ENCODE assay signal across 10 mouse cellular contexts in the genomic region with DNA sequence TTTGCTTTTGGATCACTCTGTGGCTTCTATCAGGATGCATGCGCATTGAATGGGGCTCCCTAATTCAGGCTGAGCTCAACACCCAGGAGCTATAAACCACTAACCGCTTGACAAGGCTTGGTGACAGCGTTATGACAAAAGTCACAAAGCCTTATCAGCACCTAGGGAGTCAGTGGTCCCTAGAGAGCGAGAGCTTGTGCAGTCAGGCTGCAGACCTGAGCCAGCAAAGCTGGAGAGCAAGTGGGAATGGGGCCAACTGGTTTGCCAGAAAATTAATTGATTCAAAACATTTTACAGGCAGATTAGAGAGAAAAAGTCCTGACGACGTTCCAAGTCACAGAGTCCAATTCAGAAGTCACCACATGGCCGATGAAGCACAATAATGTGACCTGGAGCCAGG. TPM values are rescaled to one million over a fixed set of nuclear protein-coding genes. Genes with fewer than 3 reads are reported as not detected.
DNase-seq lines count a peak whose midpoint lies in the region; ATAC-seq and TF ChIP-seq lines count a peak whose summit lies in the region.
"Had no signal": no experiment of that assay in that cellular context is flagged by ENCODE, and none has a peak within 500 bp of the region (broad histone marks: within the 10 kb centered on the region; RNA-seq: fewer than 3 reads in every experiment).

No protein-coding gene starts in this region.

- H3K4me1 ChIP-seq in midbrain, embryonic 16.5 days (ENCODE audit: control insufficient read depth, insufficient read depth, low read length), result 0 out of 2 replicates have a peak, but pooled peaks cover 6% of the 10 kb centered on the region

- peaks cover 5% of the 10 kb centered on the region; the same call in 1 of the 2 replicates for H3K36me3 ChIP-seq in midbrain, embryonic 16.5 days (ENCODE audit: control insufficient read depth, insufficient read depth, low read length)

- H3K4me2 ChIP-seq in midbrain, embryonic 16.5 days (ENCODE audit: low read length), result no peak overlapping the region
- H3K4me2 ChIP-seq: embryonic facial prominence, embryonic 13.5 days; liver, embryonic 15.5 days had no signal

- H3K9ac ChIP-seq in midbrain, embryonic 16.5 days (ENCODE audit: low read depth, low read length), result no peak overlapping the region
- H3K9ac ChIP-seq: embryonic facial prominence, embryonic 13.5 days; liver, embryonic 15.5 days had no signal

- H3K9me3 ChIP-seq in midbrain, embryonic 16.5 days (replicated peaks; ENCODE audit: control insufficient read depth, low read length, poor library complexity, severe bottlenecking), result no peaks in the 10 kb centered on the region
- H3K9me3 ChIP-seq: embryonic facial prominence, embryonic 13.5 days; liver, embryonic 15.5 days had no signal

- H3K27me3 ChIP-seq in midbrain, embryonic 16.5 days (ENCODE audit: control insufficient read depth, insufficient read depth, low read depth, low read length), result no peaks in the 10 kb centered on the region
- H3K27me3 ChIP-seq: embryonic facial prominence, embryonic 13.5 days; liver, embryonic 15.5 days had no signal

- H3K4me3 ChIP-seq in midbrain, embryonic 16.5 days (ENCODE audit: low read depth, low read length), result no peak overlapping the region
- H3K4me3 ChIP-seq: embryonic facial prominence, embryonic 13.5 days; liver, embryonic 15.5 days had no signal

- WGBS in midbrain, embryonic 16.5 days, result 45% methylated on average over 7 of the region's 7 CpGs

- peak; percentile 35 for DNase-seq in layer of hippocampus, adult 11-12 months (ENCODE audit: low spot score)
- DNase-seq in layer of hippocampus, adult 9-10 months (ENCODE audit: low spot score), result no peak
- peak; percentile 88 for DNase-seq in brain, embryonic 14.5 days (ENCODE audit: low read depth)
- peak; percentile 49 to 65 for DNase-seq in heart, adult 9 months (ENCODE audit: low spot score in 2 of 2)
- peak; percentile 69 to 75 for DNase-seq in kidney, adult 8-10 months
- DNase-seq in left cerebral cortex, adult 11 months (ENCODE audit: low spot score), result no peak
- DNase-seq in urinary bladder, postnatal 10 days (ENCODE audit: low spot score), result no peak

- TF ChIP-seq CTCF in brain, embryonic 14.5 days (IDR thresholded peaks at IDR 0.05; ENCODE audit: borderline replicate concordance, extremely low read depth, insufficient read depth, insufficient read length), result no peak

- H3K27ac ChIP-seq in midbrain, embryonic 16.5 days (ENCODE audit: low read length), result peak overlapping the region; percentile 34; the same call in 1 of the 2 replicates
- H3K27ac ChIP-seq: embryonic facial prominence, embryonic 13.5 days; liver, embryonic 15.5 days had no signal

- peak; percentile 66 for ATAC-seq in midbrain, embryonic 16.5 days

- TF ChIP-seq POLR2A in brain, embryonic 14.5 days (IDR thresholded peaks at IDR 0.05; ENCODE audit: borderline replicate concordance, extremely low read depth, insufficient read depth, insufficient read length, poor library complexity, severe bottlenecking), result no peak

RNA-seq across cellular contexts. Expression of a gene that starts 37.1 kb away (rescaled TPM):
- polyA plus RNA-seq in brain, embryonic 14.5 days (2012; rRNA removed), result 16.7 and 20.6 TPM in 2 replicates
- polyA plus RNA-seq in midbrain, embryonic 16.5 days (2015; fragmentation: Nextera tagmentation; extraction: Ambion mirVana), result 26.1 and 26.3 TPM in 2 replicates

Comparison
In these comparisons a context has a peak if more than half of its experiments do, and no peak if none do; other contexts are left out.
1. DNase-seq: peak in layer of hippocampus, adult 11-12 months (single experiment), brain, embryonic 14.5 days (single experiment), heart, adult 9 months (2 of 2) and kidney, adult 8-10 months (2 of 2); none in layer of hippocampus, adult 9-10 months (single experiment), left cerebral cortex, adult 11 months (single experiment) and urinary bladder, postnatal 10 days (single experiment).